Mouse (Mus musculus) embryo, embryonic 10.5 days (tissue): ENCODE results near the gene Elavl4.

Source experiments
- DNase-seq: peaks from one replicate; pipeline ENCODE4 v3.0.0-alpha.2; 2015; ENCODE audit warnings: low spot score

Gene Elavl4

GRCm38 (mm10) chr4:110266804-110267575 is 84.7 kb downstream of the Elavl4 start:
- DNase-seq = no peak

- DNase-seq = no peak
Observed at GRCm38 (mm10) chr4:110264345-110264943, 87.3 kb downstream of the Elavl4 start.

GRCm38 (mm10) chr4:110257360-110257759 is 94.3 kb downstream of the Elavl4 start:
- no peak for DNase-seq

- no peak for DNase-seq
Observed at GRCm38 (mm10) chr4:110255617-110256016, 96.1 kb downstream of the Elavl4 start.

- no peak for DNase-seq
Observed at GRCm38 (mm10) chr4:110250055-110250454, 101.7 kb downstream of the Elavl4 start.

- no peak for DNase-seq
Observed at GRCm38 (mm10) chr4:110242879-110243278, 108.8 kb downstream of the Elavl4 start.

GRCm38 (mm10) chr4:110234554-110234953 is 117.2 kb downstream of the Elavl4 start:
- no peak for DNase-seq

- no peak for DNase-seq
Observed at GRCm38 (mm10) chr4:110232327-110232726, 119.4 kb downstream of the Elavl4 start.

- DNase-seq = no peak
Observed at GRCm38 (mm10) chr4:110231799-110232198, 119.9 kb downstream of the Elavl4 start.

GRCm38 (mm10) chr4:110229652-110230051 is 122.1 kb downstream of the Elavl4 start:
- no peak for DNase-seq

- DNase-seq = no peak
Observed at GRCm38 (mm10) chr4:110229238-110229637, 122.5 kb downstream of the Elavl4 start.

- DNase-seq = peak; percentile 9
Observed at GRCm38 (mm10) chr4:110227621-110228031, 124.1 kb downstream of the Elavl4 start.

GRCm38 (mm10) chr4:110225492-110225891 is 126.2 kb downstream of the Elavl4 start:
- DNase-seq = no peak

- no peak for DNase-seq
Observed at GRCm38 (mm10) chr4:110218819-110219218, 132.9 kb downstream of the Elavl4 start.

- DNase-seq = no peak
Observed at GRCm38 (mm10) chr4:110217553-110217952, 134.2 kb downstream of the Elavl4 start.

GRCm38 (mm10) chr4:110214543-110214942 is 137.2 kb downstream of the Elavl4 start:
- no peak for DNase-seq

- no peak for DNase-seq
Observed at GRCm38 (mm10) chr4:110213666-110214065, 138.0 kb downstream of the Elavl4 start.

GRCm38 (mm10) chr4:110210246-110210645 is 141.5 kb downstream of the Elavl4 start:
- no peak for DNase-seq

GRCm38 (mm10) chr4:110209613-110210012 is 142.1 kb downstream of the Elavl4 start:
- DNase-seq = peak; percentile 42

GRCm38 (mm10) chr4:110201680-110202079 is 150.0 kb downstream of the Elavl4 start:
- no peak for DNase-seq

GRCm38 (mm10) chr4:110199897-110200296 is 151.8 kb downstream of the Elavl4 start:
- no peak for DNase-seq

GRCm38 (mm10) chr4:110198600-110198999 is 153.1 kb downstream of the Elavl4 start:
- DNase-seq = no peak

- DNase-seq = no peak
Observed at GRCm38 (mm10) chr4:110177263-110177662, 174.4 kb downstream of the Elavl4 start.

- DNase-seq = no peak
Observed at GRCm38 (mm10) chr4:110172028-110172427, 179.7 kb downstream of the Elavl4 start.
